Mouse (Mus musculus) liver, embryonic 14.5 days (tissue): ENCODE measurements around the gene Baiap2.

Experiments used
- CTCF ChIP-seq: IDR thresholded peaks from 2 replicates; pipeline ENCODE4 v1.5.1; 2016; ENCODE audit warnings: antibody characterized with exemption, low read depth, control low read depth
- EP300 ChIP-seq: IDR thresholded peaks from 2 replicates; pipeline ENCODE4 v1.6.1; 2016; ENCODE audit warnings: antibody characterized with exemption, low read depth

DNA sequence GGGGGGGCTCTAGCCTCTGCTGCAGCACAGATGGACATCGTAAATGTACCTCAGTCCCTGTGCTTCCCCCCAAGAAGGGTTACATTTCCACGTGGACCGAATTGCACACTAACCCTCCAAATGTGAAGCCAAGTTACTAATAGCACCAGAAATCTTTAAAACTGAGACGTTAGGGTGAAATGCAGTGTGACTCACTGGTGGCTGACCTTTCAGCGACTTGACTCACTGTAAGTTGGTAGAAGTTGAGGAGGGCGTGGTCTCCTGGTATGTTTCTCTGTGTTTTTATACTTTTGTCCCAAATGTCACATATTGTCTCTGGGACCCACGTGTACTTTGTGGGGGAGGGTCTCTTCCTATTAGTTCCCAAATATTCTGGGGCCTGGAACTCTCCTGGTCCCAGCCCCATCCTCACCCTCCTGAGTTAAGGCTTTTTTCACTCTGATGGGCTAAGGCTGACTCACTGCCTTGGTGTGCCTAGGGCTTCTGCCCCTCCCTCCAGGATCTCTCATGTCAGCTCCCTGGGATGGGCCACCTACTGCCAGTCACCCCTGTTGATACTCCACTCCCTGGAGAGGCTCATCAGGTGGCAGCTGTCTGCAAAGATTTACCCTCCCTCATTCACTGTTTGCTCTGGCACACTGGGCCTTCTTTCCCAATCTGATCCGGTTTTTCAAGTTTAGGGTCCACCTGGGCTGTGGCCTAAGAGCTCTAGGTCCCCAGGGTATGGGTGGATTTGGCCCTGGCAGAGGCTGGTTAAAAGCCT, 33.4 kb downstream of the Baiap2 start:
- TF ChIP-seq CTCF (no peak), EP300 (no peak)
